Mouse (Mus musculus) olfactory bulb, adult 2 months (tissue): Measurements from ENCODE around the gene D630045J12Rik. TPM values are rescaled to one million over a fixed set of nuclear protein-coding genes. Genes with fewer than 3 reads are reported as not detected.

Experiments
- H3K27ac ChIP-seq: fragments of 200-500 bp; 2 replicates; pipeline ENCODE4 v1.5.1; 2012; ENCODE audit warnings: low read depth, low read length; ENCODE audit not compliant: insufficient read depth
- H3K4me1 ChIP-seq: fragments of 200-500 bp; 2 replicates; pipeline ENCODE4 v1.6.1; 2012; ENCODE audit warnings: low read length; ENCODE audit not compliant: control insufficient read depth, insufficient read depth
- H3K4me3 ChIP-seq: fragments of 200-500 bp; 2 replicates; pipeline ENCODE4 v1.5.1; 2012; ENCODE audit warnings: mild to moderate bottlenecking, low read depth, low read length, moderate library complexity; ENCODE audit not compliant: insufficient read depth
- CTCF ChIP-seq: fragments of 200-500 bp; IDR thresholded peaks from 2 replicates; pipeline ENCODE4 v1.5.1; 2012; ENCODE audit warnings: low read depth, mild to moderate bottlenecking, low read length, moderate library complexity; ENCODE audit not compliant: insufficient read depth
- POLR2A ChIP-seq: fragments of 200-500 bp; IDR thresholded peaks from 2 replicates; pipeline ENCODE4 v1.6.1; 2012; ENCODE audit warnings: mild to moderate bottlenecking, low read depth, low read length, moderate library complexity; ENCODE audit not compliant: insufficient read depth
- WGBS: fragments of 180-500 bp; shearing (Covaris S2); methylation state at CpG from one replicate; pipeline ENCODE4 v1.1.7; 2018; 5-methylcytosine and 5-hydroxymethylcytosine counted together
- polyA plus RNA-seq: library from polyadenylated mRNA; stranded (reverse); fragments of >200 nt; gene quantifications from 2 replicates; pipeline ENCODE4 v1.2.4, GENCODE M21; 2012; ENCODE audit warnings: low replicate concordance; ENCODE audit not compliant: missing spikeins, insufficient read depth, insufficient read length

Gene D630045J12Rik
- polyA plus RNA-seq = not detected in 2 replicates

DNA sequence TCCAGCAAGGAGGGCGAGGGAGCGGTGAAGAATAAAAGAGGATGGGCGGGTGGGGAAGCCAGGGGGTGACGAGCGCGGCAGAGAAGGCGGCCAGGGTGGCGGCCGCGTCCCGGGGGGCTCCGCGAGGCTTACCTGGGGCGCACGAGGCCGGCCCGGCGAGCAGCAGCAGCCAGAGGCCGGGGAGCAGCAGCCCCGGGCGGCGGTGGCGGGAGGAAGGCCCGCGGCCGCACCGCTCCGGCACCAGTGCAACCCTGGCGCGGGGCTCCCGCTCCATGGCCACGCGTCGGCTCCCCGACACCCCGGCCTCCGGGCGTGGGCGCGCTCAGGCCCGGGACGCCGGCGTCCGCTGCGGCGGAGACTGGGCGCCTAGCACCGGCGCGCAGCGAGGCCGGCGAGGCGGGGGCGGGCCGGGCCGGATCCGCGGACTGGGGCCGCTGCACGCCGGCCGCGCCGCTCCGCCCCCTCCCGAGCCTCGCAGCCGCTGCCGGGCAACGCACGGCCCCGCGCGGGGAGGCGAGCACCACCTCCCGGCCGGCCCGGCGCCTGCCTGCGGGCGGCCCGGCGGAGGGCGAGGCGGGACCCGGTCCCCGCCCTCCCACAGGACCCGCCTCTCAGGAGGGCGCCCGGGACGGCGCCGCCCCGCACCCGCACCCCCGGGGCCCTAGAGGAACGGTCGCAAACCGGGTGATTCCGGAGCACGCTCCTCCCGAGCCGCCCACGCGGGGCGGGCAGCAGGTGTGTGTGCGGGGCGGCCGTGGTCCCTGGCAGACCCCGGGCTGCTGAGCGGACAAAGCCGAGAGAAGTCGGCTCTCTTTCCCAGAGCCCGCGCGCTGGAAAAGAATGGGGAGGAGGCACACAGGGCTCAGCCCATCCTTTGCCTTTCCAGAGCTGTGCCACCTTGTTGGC, at the start of gene D630045J12Rik:
Gene D630045J12Rik, minus strand, starts transcription at position 274 of the 906 bp plus-strand sequence.
- Histone ChIP-seq H3K4me1 (peaks cover 19% of the 10 kb centered on the region), H3K4me3 (peak within 1 kb of the TSS; percentile 91), H3K27ac (no peak within 1 kb of the TSS)
- no peak for TF ChIP-seq POLR2A
- 0 out of 2 replicates have a peak, but pooled peaks have one; percentile 10 for TF ChIP-seq CTCF
- WGBS = 4% methylated on average over 118 of the region's 118 CpGs

DNA sequence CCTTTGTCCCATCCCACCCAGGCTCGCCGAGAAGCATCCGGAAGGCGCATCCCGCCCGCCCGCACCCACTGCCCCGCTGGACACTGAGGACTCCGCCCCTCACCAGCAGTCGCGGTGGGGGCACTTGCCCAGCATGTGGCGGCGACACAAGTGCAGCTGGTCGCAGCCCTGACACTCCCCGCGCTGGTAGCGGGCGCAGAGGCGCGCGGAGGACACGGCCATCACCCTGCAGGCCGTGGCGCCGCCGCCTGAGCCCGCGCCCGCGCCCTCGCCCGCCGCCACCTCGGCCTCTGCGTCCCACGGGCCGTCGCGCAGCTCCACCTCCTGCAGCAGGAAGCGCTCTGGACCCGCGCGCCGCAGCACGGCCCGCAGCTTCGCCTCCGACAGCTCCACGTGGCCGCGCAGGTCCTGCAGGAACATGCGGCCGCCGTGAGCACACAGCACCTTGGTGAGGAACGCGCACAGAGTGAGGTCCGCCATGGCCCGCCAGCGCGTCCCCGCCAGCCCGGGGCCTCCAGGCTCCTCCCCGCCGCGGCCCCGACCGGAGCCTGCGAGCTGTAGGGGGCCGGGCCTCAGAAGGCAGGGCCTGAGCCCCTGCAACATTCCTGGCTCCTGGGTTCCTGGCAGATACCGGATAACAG, 45.1 kb upstream of the D630045J12Rik start, which contains the start of gene Zc3hav1l:
Gene Zc3hav1l, minus strand, starts transcription at position 499 of the 641 bp plus-strand sequence.
- WGBS = 1% methylated on average over 70 of the region's 70 CpGs
- peaks cover 8% of the 10 kb centered on the region for H3K4me1 ChIP-seq
- peak within 1 kb of the TSS; percentile 72 for H3K4me3 ChIP-seq
- TF ChIP-seq CTCF (no peak), POLR2A (0 out of 2 replicates have a peak, but pooled peaks have one; percentile 18)
- H3K27ac ChIP-seq = peak within 1 kb of the TSS; percentile 0; the same call in 1 of the 2 replicates

DNA sequence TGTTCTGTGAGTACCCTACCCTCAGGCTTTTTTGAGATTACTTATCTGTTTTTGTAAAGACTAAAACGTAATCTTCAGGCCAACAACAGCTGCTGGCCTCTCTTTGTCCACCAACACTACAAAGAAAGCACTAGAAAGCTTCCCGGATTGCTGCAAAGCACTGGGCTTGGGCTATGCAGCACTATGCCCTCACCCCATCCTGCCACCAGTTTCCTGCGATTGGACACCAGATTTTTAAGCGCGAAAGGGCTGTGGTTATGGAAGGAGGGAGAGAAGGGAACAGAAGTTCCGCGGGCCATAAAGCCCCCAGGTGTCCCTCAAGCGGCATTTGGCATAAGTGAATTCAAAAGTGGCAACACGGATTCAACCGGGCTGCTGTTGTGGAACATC, 44.4 kb upstream of the D630045J12Rik start:
- H3K27ac ChIP-seq = no peak overlapping the region
- 3% methylated on average over 10 of the region's 10 CpGs for whole genome bisulfite sequencing
- TF ChIP-seq POLR2A = no peak
- TF ChIP-seq CTCF = no peak
- peaks cover 8% of the 10 kb centered on the region for H3K4me1 ChIP-seq
- H3K4me3 ChIP-seq = peak overlapping the region; percentile 72

DNA sequence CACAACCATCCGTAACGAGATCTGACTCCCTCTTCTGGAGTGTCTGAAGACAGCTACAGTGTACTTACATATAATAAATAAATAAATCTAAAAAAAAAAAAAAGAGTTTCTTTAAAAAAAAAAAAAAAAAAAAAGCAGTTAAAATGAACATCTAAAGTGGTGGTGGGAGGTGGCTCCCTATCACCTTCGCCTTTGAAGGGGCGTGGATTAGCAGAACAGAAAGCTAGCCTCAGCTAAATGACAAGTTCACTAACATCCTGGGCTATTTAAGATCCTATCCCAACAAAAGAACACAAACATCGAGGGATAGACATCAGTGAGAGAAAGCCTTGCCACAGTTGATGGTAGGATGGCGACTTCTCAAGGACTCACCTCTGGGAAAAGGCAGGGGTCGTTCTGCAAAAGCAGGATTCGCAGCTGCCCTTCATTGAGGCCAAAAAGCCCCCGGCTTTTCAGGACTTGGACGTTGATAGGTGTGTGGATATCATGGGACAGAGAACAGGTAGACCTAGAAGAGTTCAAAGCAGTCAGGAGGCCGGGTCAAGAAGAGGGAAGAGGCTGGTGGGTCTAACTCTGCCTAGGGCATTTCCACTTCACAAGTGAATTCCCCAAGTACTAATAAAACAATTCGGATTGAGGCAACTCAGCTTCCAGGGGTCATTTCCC, 43.9 kb upstream of the D630045J12Rik start:
- no peak for TF ChIP-seq POLR2A
- TF ChIP-seq CTCF = no peak
- H3K4me3 ChIP-seq = no peak overlapping the region
- 59% methylated on average over 12 of the region's 12 CpGs for WGBS
- H3K4me1 ChIP-seq = peaks cover 8% of the 10 kb centered on the region
- no peak overlapping the region for H3K27ac ChIP-seq

DNA sequence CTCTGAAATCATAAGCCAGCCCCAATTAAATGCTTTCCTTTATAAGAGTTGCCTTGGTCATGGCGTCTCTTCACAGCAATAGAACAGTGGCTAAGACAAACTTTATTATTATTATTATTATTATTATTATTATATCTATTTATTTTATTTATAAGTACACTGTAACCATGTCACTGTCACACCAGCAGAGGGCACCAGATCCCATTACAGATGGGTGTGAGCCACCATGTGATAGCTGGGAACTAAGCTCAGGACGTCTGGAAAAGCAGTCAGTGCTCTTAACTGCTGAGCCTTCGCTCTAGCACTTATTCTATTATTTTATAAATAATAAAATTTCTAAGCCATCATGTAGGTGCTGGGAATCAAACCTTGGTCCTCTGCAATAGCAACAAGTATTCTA, 39.9 kb upstream of the D630045J12Rik start:
- Histone ChIP-seq H3K27ac (no peak overlapping the region), H3K4me1 (peaks cover 8% of the 10 kb centered on the region; the same call in 1 of the 2 replicates), H3K4me3 (no peak overlapping the region)
- 84% methylated on average over 3 of the region's 3 CpGs for WGBS
- TF ChIP-seq POLR2A (no peak), CTCF (no peak)

DNA sequence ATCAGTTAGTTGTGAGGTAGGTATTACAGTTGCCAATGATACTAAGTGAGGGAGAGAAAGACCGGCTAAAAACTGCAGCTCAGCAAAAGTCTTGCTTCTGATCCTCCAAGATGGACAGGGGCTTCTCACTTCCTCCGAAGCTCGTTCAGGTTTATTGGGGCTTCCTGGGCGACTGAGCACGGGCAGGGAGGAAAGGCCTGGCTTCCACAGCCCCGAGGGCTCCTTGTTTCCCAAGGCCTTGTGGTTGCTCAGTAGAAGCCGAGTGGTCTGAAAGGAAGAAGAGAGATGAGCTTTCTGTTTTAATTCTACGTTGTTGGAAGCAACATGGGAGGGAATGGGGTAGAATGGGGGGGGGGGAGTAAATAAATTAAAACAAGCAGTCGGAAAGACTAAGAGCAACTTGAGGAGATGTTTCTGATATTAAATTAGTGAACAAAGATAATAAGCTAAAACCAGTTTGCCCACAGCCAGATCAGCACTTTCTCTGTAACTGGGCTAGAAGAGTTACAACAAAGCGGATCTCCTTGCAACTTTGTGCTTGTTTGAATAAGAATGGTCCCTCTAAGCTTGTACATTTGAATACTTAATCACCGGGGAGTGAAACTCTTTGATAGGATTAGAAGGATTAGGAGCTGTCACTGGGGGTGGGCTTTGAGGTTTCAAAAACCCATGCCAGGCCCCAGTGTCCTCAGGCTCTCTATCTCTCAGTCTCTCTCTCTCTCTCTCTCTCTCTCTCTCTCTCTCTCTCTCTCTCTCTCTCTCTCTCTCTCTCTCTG, 39.2 kb upstream of the D630045J12Rik start:
- WGBS = 69% methylated on average over 11 of the region's 11 CpGs
- Histone ChIP-seq H3K27ac (no peak overlapping the region), H3K4me3 (no peak overlapping the region), H3K4me1 (peaks cover 5% of the 10 kb centered on the region; the same call in 1 of the 2 replicates)
- TF ChIP-seq CTCF (no peak), POLR2A (no peak)

DNA sequence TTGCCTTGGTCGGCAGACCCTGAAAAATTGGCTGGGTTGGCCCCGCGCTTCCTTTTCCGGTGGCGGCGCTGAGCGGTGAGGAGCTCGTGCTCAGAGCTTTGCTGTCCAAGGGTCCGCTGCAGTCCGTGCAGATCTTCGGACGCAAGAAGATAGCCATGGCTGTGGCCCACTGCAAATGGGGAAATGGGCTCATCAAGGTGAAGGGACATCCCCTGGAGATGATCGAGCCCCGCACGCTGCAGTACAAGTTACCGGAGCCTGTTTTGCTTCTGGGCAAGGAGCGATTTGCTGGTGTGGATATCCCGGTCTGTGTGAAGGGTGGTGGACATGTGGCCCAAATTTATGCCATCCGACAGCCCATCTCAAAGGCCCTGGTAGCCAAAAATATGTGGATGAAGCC, 30.6 kb upstream of the D630045J12Rik start:
- Histone ChIP-seq H3K4me1 (no peaks in the 10 kb centered on the region), H3K4me3 (no peak overlapping the region), H3K27ac (no peak overlapping the region)
- TF ChIP-seq CTCF (no peak), POLR2A (no peak)
- WGBS = 96% methylated on average over 19 of the region's 19 CpGs

DNA sequence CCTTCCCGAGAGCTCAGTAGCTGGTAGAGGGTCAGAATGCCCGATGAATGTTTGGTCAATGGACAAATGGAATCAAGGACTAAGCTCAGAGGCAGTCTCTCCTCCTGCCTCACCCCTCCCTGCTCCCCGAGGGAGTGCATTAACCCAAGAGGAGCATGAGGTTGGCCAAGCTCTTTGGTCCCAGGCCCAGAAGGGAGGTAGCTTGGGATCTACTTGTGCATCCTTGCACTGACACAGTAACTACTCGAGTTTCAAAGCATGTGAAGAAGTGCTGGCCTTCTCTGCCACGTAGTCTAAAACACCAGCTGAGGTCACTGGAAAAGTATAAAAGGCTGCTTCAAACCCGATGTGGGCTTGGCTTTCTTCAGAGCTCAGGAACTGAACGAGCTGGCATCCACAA, 10.7 kb upstream of the D630045J12Rik start:
- 61% methylated on average over 7 of the region's 7 CpGs for WGBS
- TF ChIP-seq POLR2A = no peak
- TF ChIP-seq CTCF = no peak
- Histone ChIP-seq H3K4me1 (no peaks in the 10 kb centered on the region), H3K27ac (no peak overlapping the region), H3K4me3 (no peak overlapping the region)
